Mouse (Mus musculus) gastrocnemius, postnatal 25 days (tissue): ENCODE data around the gene Ctnnd2. TPM values are rescaled to one million over a fixed set of nuclear protein-coding genes. Genes with fewer than 3 reads are reported as not detected.

Experiments used
- DNase-seq: peaks from one replicate; pipeline ENCODE4 v3.0.0; 2022
- total RNA-seq, 2 experiments: library from RNA; stranded (reverse); gene quantifications; 1 replicate in 1 of 2; 2 replicates in 1 of 2; pipeline ENCODE4 v1.2.3; 2021

The Ctnnd2 gene
- total RNA-seq, 2 experiments from 2014 or later: 0.35 TPM; not detected in 1

- DNase-seq: no peak
These were observed 820.5 kb downstream of the Ctnnd2 start for GRCm38 (mm10) chr15:30992901-30993300.

- no peak for DNase-seq
These were observed 823.0 kb downstream of the Ctnnd2 start for GRCm38 (mm10) chr15:30995346-30995745.

GRCm38 (mm10) chr15:31004468-31004867, 832.1 kb downstream of the Ctnnd2 start:
- no peak for DNase-seq

- DNase-seq: no peak
These were observed 832.6 kb downstream of the Ctnnd2 start for GRCm38 (mm10) chr15:31004976-31005375.

GRCm38 (mm10) chr15:31006050-31006824, 833.8 kb downstream of the Ctnnd2 start:
- DNase-seq: no peak

GRCm38 (mm10) chr15:31006825-31007157, 834.4 kb downstream of the Ctnnd2 start:
- no peak for DNase-seq

GRCm38 (mm10) chr15:31008594-31008993, 836.2 kb downstream of the Ctnnd2 start:
- DNase-seq: no peak

- no peak for DNase-seq
These were observed 848.4 kb downstream of the Ctnnd2 start for GRCm38 (mm10) chr15:31020769-31021168.

- DNase-seq: no peak
These were observed 849.6 kb downstream of the Ctnnd2 start for GRCm38 (mm10) chr15:31022012-31022411.

GRCm38 (mm10) chr15:31022497-31022896, 850.1 kb downstream of the Ctnnd2 start:
- no peak for DNase-seq

- no peak for DNase-seq
These were observed 851.4 kb downstream of the Ctnnd2 start for GRCm38 (mm10) chr15:31023766-31024165.

GRCm38 (mm10) chr15:31027448-31028230, 855.2 kb downstream of the Ctnnd2 start:
- DNase-seq: no peak

GRCm38 (mm10) chr15:31044983-31045382, 872.6 kb downstream of the Ctnnd2 start:
- no peak for DNase-seq

- no peak for DNase-seq
These were observed 879.1 kb downstream of the Ctnnd2 start for GRCm38 (mm10) chr15:31051496-31051895.

GRCm38 (mm10) chr15:31056145-31056544, 883.8 kb downstream of the Ctnnd2 start:
- DNase-seq: no peak

- no peak for DNase-seq
These were observed 885.9 kb downstream of the Ctnnd2 start for GRCm38 (mm10) chr15:31058315-31058714.

- DNase-seq: no peak
These were observed 891.3 kb downstream of the Ctnnd2 start for GRCm38 (mm10) chr15:31063734-31064133.

- DNase-seq: no peak
These were observed 895.7 kb downstream of the Ctnnd2 start for GRCm38 (mm10) chr15:31068127-31068526.

GRCm38 (mm10) chr15:31070311-31070710, 897.9 kb downstream of the Ctnnd2 start:
- no peak for DNase-seq
